17 mouse cellular contexts compared by ENCODE assay signal in genomic region chr4:119437936-119438335, GRCm38 (mm10). TPM values are rescaled to one million over a fixed set of nuclear protein-coding genes. Genes with fewer than 3 reads are reported as not detected.
"Had no signal": no experiment of that assay in that cellular context is flagged by ENCODE, and none has a peak within 500 bp of the region (broad histone marks: within the 10 kb centered on the region; RNA-seq: fewer than 3 reads in every experiment).

No protein-coding gene starts in this region.

- H3K36me3 ChIP-seq: lung, embryonic 15.5 days; midbrain, embryonic 13.5 days; midbrain, embryonic 15.5 days; neural tube, embryonic 12.5 days; stomach, embryonic 15.5 days had no signal

- H3K9ac ChIP-seq: lung, embryonic 15.5 days; midbrain, embryonic 13.5 days; midbrain, embryonic 15.5 days; neural tube, embryonic 12.5 days; stomach, embryonic 15.5 days had no signal

- H3K27ac ChIP-seq: lung, embryonic 15.5 days; macrophage; midbrain, embryonic 13.5 days; midbrain, embryonic 15.5 days; neural tube, embryonic 12.5 days; stomach, embryonic 15.5 days; stomach, postnatal 0 days had no signal

- H3K4me1 ChIP-seq: lung, embryonic 15.5 days; midbrain, embryonic 15.5 days; neural tube, embryonic 12.5 days; stomach, embryonic 15.5 days had no signal

- H3K27me3 ChIP-seq: lung, embryonic 15.5 days; midbrain, embryonic 13.5 days; midbrain, embryonic 15.5 days; neural tube, embryonic 12.5 days; stomach, embryonic 15.5 days had no signal

- ATAC-seq: lung, postnatal 0 days; midbrain, embryonic 13.5 days; midbrain, embryonic 15.5 days had no signal

- H3K4me2 ChIP-seq: lung, embryonic 15.5 days; midbrain, embryonic 11.5 days; midbrain, embryonic 13.5 days; midbrain, embryonic 15.5 days; neural tube, embryonic 12.5 days; stomach, embryonic 15.5 days had no signal

- H3K4me3 ChIP-seq: lung, embryonic 15.5 days; megakaryocyte, embryonic 14.5 days; midbrain, embryonic 13.5 days; midbrain, embryonic 15.5 days; neural tube, embryonic 12.5 days; stomach, embryonic 15.5 days had no signal

- H3K9me3 ChIP-seq: lung, embryonic 15.5 days; stomach, embryonic 15.5 days had no signal

- DNase-seq: lung, adult 2 months; lung, postnatal 14 days; lung, postnatal 36 days; right cerebral cortex, postnatal 14 days; thymus, adult 2 months; thymus, postnatal 25 days; thymus, postnatal 4 days had no signal

RNA-seq across cellular contexts. Expression of gene Zmynd12, which starts 15.3 kb away (rescaled TPM):
- polyA plus RNA-seq: macrophage; midbrain, embryonic 11.5 days had no signal

RNA-seq across cellular contexts. Expression of gene Ccdc30, which starts 22.6 kb away (rescaled TPM):
- polyA plus RNA-seq: macrophage had no signal

RNA-seq across cellular contexts. Expression of gene Rimkla, which starts 54.5 kb away (rescaled TPM):
- polyA plus RNA-seq: macrophage had no signal
